Mouse (Mus musculus): ENCODE measurements around the gene Rras2.

- TF ChIP-seq GATA1 (IDR thresholded peaks at IDR 0.05; ENCODE audit: borderline replicate concordance, low read length) (no peak), FLI1 (IDR thresholded peaks at IDR 0.05; ENCODE audit: low read length) (no peak)
Observed at GRCm38 (mm10) chr7:114149564-114149963, 32.0 kb upstream of the Rras2 start.

Data from megakaryocyte, embryonic 14.5 days (primary cell).